Mouse (Mus musculus): ENCODE data around the gene Farsb. TPM values are rescaled to one million over a fixed set of nuclear protein-coding genes. Genes with fewer than 3 reads are reported as not detected.

The Farsb gene
- polyA plus RNA-seq, 1 experiment from 2014 or later, result 63.6 TPM

DNA sequence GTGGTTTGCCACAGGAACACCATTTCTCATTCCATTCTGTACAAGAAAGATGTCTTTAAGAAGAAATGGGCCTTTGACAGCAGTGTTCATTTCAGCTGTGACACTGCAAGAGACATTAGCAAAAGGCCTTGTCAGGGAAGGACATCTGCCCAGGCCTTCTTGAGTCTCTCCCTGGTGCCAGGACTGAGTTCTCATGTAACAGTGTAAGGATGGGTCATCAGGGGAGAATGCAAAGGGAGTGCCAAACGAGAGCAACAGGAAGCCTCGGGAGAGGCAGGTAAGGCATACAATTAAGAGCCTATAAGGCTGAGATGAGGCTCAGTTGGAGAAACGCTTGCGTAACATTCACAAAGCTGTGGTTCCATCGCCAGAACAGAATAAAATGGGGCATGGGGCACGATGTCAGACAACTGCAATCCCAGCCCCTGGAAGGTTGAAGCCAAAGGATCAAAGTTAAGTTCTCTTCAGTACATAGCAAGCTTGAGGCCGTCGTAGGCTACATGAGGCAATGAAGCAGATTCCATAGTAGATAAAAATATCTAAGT is 93.4 kb downstream of the Farsb start:
- ChIA-PET POLR2A (interaction anchor here (1.1 kb wide), 1 partner anchor 92 kb away, joined by 3 read pairs; no protein-coding TSS in a partner anchor), CTCF (no interaction called here)
- in situ Hi-C loops (cut with MboI; ENCODE audit: low pct_unique_long_range_greater_than_20kb), result no loop called here
- H3K27me3 ChIP-seq, result no peaks in the 10 kb centered on the region
- TF ChIP-seq CTCF (IDR thresholded peaks at IDR 0.05), result no peak
- ATAC-seq, result no peak
- no peak for DNase-seq (ENCODE audit: low read depth, low spot score)

DNA sequence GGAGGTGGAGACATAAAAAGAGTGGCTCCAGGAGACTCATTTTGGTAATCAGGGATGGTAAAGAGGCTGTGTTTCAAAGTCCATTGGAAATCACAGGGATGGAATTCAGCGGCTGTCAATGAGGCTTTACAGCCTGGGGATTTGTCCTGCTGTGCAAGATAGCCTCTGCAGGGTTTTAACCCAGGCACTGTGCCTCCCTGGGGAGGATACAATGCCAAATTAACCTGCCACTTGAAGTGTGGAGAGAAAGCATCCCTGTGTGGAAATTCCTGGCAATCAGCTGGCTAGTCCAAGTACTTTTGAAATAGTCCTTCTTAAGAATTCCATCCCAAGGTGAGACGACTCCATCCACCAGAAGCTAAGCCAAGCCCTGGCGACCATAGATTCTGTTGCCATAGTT is 99.8 kb downstream of the Farsb start:
- peak; percentile 60 for DNase-seq (ENCODE audit: low read depth, low spot score)
- in situ Hi-C loops (cut with MboI; ENCODE audit: low pct_unique_long_range_greater_than_20kb), result no loop called here
- no peaks in the 10 kb centered on the region for H3K27me3 ChIP-seq
- ChIA-PET CTCF (interaction anchor here (1.2 kb wide), 1 partner anchor 30 kb away, joined by 3 read pairs; no protein-coding TSS in a partner anchor), POLR2A (no interaction called here)
- no peak for TF ChIP-seq CTCF (IDR thresholded peaks at IDR 0.05)
- peak; percentile 88 for ATAC-seq

DNA sequence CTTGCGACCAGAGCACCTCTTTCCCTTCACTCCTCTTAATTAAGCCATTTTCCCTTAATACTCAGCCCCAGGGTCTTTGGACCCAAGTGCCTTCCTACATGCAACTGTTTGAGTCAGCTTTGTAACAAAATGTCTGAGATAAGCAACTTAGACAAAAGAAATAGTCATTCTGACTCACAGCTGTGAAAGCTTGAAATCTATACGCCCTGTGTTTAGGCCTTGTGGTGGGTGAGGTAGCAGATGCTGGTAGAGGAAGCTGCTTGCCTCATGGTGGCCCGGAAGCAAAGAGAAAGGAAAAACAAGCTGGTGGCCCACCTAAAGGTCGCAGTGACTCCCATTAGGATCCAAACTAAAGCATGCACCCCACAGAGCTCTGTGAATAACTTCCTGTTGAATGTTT is 100.8 kb downstream of the Farsb start:
- no peaks in the 10 kb centered on the region for H3K27me3 ChIP-seq
- no peak for TF ChIP-seq CTCF (IDR thresholded peaks at IDR 0.05)
- ATAC-seq (no peak), DNase-seq (ENCODE audit: low read depth, low spot score) (no peak)
- CTCF ChIA-PET, result interaction anchor here (2.2 kb wide), 1 partner anchor 16 kb away, joined by 9 read pairs; no protein-coding TSS in a partner anchor
- POLR2A ChIA-PET, result interaction anchor here (1.2 kb wide), 1 partner anchor 16 kb away, joined by 6 read pairs; no protein-coding TSS in a partner anchor
- in situ Hi-C loops (cut with MboI; ENCODE audit: low pct_unique_long_range_greater_than_20kb), result no loop called here

DNA sequence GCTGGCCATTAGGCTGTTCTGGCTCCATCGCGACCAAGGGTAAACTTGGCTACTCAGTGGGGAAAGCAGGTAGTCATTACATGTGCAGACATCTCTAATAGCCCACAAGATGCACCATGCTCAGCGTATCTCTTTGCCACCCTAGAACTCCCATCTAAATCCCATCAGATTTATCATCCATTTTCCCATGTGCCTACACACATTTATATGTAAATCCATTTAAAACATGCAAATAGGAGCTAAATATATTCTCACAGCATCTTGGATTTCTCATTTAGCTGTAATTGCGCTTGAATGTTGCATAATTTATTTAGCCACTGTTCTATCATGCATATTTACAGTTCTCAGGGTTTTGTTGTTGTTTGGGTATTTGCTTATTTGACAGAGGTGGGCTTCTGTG is 107.7 kb downstream of the Farsb start:
- H3K27me3 ChIP-seq, result no peaks in the 10 kb centered on the region
- ChIA-PET POLR2A (no interaction called here), CTCF (interaction anchor here (1.1 kb wide), 1 partner anchor 8 kb away, joined by 3 read pairs; no protein-coding TSS in a partner anchor)
- TF ChIP-seq CTCF (IDR thresholded peaks at IDR 0.05), result no peak
- ATAC-seq, result no peak
- in situ Hi-C loops (cut with MboI; ENCODE audit: low pct_unique_long_range_greater_than_20kb), result no loop called here
- DNase-seq (ENCODE audit: low read depth, low spot score), result no peak

DNA sequence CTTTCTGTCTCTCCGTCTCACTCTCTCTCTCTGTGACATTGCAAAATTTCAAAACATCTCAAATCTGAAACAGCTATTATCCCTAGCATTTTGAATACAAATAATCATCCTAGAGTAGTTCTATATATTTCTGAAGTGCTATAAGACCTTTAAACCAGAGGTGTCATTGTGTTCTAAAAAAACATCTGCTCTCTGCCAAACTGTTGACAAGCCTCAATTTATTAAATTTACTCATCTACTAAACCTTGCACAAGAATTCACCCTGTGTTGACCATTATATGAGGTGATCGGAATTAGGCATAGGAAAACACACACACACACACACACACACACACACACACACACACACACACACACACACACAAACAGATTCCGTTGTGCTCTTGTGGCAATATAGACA is 113.6 kb downstream of the Farsb start:
- ChIA-PET CTCF (no interaction called here), POLR2A (interaction anchor here (0.9 kb wide), 1 partner anchor 19 kb away, joined by 3 read pairs; no protein-coding TSS in a partner anchor)
- DNase-seq (ENCODE audit: low read depth, low spot score), result no peak
- TF ChIP-seq CTCF (IDR thresholded peaks at IDR 0.05), result no peak
- in situ Hi-C loops (cut with MboI; ENCODE audit: low pct_unique_long_range_greater_than_20kb), result no loop called here
- H3K27me3 ChIP-seq, result no peaks in the 10 kb centered on the region
- ATAC-seq, result no peak

DNA sequence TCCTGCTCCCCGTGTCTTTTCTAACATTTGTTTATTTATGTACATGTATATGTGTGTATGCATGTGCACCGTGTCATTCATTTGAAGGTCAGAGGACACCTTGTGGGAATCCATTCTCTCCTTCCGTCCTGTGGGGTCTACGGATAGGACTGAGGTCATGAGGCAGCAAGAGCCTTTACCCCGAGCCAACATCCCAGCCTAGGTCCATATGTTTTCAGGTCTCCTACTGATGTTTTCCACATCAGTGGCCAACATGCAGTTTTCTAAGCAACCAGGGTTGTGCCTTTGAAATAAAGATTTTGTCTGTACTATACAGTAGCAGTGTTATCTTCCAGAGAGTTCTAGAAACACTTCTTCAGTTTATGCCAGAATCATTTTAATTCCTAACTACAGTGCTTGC is 114.9 kb downstream of the Farsb start:
- DNase-seq (ENCODE audit: low read depth, low spot score) (no peak), ATAC-seq (no peak)
- POLR2A ChIA-PET, result no interaction called here
- TF ChIP-seq CTCF (IDR thresholded peaks at IDR 0.05), result no peak
- CTCF ChIA-PET, result no interaction called here
- H3K27me3 ChIP-seq, result no peaks in the 10 kb centered on the region
- in situ Hi-C loops (cut with MboI; ENCODE audit: low pct_unique_long_range_greater_than_20kb), result no loop called here

DNA sequence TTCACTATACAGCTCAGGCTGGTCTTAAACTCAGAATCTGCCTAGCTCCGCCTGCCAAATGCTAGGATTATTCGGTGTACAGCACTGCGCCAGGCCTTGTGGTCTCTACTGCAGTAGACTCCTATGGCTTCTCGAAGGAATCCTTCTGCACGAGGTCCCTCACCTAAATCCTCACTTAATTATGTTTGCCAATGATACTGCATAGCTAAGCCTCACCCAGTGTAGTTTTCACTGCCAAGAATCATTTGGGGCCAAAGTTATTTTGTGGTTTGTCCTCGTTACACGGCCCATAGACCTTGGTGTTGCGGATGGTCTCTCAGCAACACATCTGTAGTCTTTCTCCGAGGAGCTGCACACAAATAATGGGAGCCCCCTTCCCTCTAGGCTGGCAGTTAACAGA is 116.4 kb downstream of the Farsb start:
- no peak for TF ChIP-seq CTCF (IDR thresholded peaks at IDR 0.05)
- DNase-seq (ENCODE audit: low read depth, low spot score) (peak; percentile 62), ATAC-seq (peak; percentile 57)
- CTCF ChIA-PET, result interaction anchor here (1.0 to 1.9 kb wide), 3 partner anchors 9 to 42 kb away, joined by 3 to 9 read pairs (median 3); no protein-coding TSS in a partner anchor
- H3K27me3 ChIP-seq, result no peaks in the 10 kb centered on the region
- POLR2A ChIA-PET, result interaction anchor here (1.5 kb wide), 1 partner anchor 16 kb away, joined by 6 read pairs; no protein-coding TSS in a partner anchor
- in situ Hi-C loops (cut with MboI; ENCODE audit: low pct_unique_long_range_greater_than_20kb), result no loop called here

DNA sequence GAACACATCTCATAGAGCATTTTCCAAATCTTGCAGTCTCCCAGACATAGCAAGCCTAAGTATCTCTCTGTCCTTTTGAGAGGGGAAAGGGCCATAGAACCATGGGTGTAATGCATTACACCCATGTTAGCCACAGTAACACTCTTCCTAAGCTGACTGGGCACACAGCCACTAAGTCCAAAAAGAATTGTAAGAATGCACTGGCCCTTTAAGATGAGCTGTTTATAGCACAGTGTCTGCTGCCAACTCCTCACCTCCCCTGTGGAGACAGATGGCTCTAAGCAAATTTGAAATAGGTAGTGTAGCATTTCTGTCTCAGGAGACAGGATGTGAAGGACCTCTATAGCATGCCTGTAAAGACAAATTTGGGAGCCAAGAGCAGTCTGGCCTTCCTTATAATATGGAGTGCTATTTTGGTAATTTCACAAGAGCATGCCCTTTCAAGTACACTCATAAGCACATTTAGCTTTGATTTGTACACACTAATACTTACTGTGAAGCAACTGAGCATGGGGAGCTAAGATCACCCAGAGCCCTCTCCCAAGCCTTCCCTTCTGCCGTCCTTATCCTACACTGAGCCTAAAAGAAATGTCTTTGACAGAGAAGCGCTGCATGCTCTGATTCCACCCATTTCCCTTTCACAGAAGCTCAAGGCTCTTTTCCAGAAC is 117.0 kb downstream of the Farsb start:
- ChIA-PET CTCF (interaction anchor here (0.7 to 1.9 kb wide), 4 partner anchors 10 to 117 kb away, joined by 3 to 9 read pairs (median 3); no protein-coding TSS in a partner anchor), POLR2A (interaction anchor here (1.5 kb wide), 1 partner anchor 16 kb away, joined by 6 read pairs; no protein-coding TSS in a partner anchor)
- H3K27me3 ChIP-seq, result no peaks in the 10 kb centered on the region
- peak; percentile 54 for DNase-seq (ENCODE audit: low read depth, low spot score)
- in situ Hi-C loops (cut with MboI; ENCODE audit: low pct_unique_long_range_greater_than_20kb), result no loop called here
- peak; percentile 58 for ATAC-seq
- TF ChIP-seq CTCF (IDR thresholded peaks at IDR 0.05), result no peak

DNA sequence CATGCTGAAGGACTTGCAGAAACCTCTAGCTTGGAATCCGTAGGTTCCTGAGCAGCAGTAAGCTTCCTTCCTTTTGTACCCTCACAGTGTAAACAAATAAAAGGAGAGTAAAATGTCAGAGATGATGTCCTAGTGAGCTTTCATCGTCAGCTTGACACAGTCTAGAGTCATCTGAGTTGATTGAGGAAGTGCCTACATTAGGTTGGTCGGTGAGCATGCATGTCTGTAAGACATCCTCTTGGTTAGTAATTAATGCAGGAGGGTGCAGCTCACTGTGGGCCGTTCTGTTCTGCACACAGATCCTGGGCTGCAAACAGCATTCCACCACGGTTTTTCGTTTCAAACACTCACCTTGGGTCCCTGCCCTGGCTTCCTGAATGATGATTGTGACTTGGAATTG is 118.6 kb downstream of the Farsb start:
- TF ChIP-seq CTCF (IDR thresholded peaks at IDR 0.05), result no peak
- in situ Hi-C loops (cut with MboI; ENCODE audit: low pct_unique_long_range_greater_than_20kb), result no loop called here
- CTCF ChIA-PET, result no interaction called here
- DNase-seq (ENCODE audit: low read depth, low spot score) (no peak), ATAC-seq (no peak)
- H3K27me3 ChIP-seq, result no peaks in the 10 kb centered on the region
- POLR2A ChIA-PET, result no interaction called here

Other genes with a start within 250 kb of the Farsb start
- gene Sgpp2, start 178.6 kb downstream of the Farsb start, polyA plus RNA-seq (2021), result 0.09 TPM
- not detected for gene Mogat1, start 22.1 kb upstream of the Farsb start, polyA plus RNA-seq (2021)
- gene BC035947, start 23.3 kb upstream of the Farsb start, polyA plus RNA-seq (2021), result not detected
- gene Acsl3, start 168.9 kb upstream of the Farsb start, polyA plus RNA-seq (2021), result 39.9 TPM
- 1.5 TPM for gene Utp14b, start 169.1 kb upstream of the Farsb start, polyA plus RNA-seq (2021)

All from Patski (cell line).